Mouse (Mus musculus): ENCODE results near the gene Gm9958. TPM values are rescaled to one million over a fixed set of nuclear protein-coding genes. Genes with fewer than 3 reads are reported as not detected.

Gm9958 gene
- polyA plus RNA-seq, 1 experiment, result 0.64 TPM

- Histone ChIP-seq H3K36me3 (ENCODE audit: control insufficient read depth, insufficient read depth) (no peaks in the 10 kb centered on the region), H3K79me2 (ENCODE audit: control insufficient read depth, insufficient read depth) (no peaks in the 10 kb centered on the region), H3K4me3 (no peak overlapping the region), H3ac (ENCODE audit: control insufficient read depth, insufficient read length) (no peak overlapping the region), H3K4me2 (ENCODE audit: low read depth) (no peak overlapping the region), H3K27me3 (ENCODE audit: control insufficient read depth, insufficient read depth, insufficient read length) (no peaks in the 10 kb centered on the region)
- TF ChIP-seq POLR2AphosphoS2 (IDR thresholded peaks at IDR 0.05; ENCODE audit: insufficient read length, low read depth) (no peak), MAX (IDR thresholded peaks at IDR 0.05; ENCODE audit: low read depth) (no peak)
Measured at GRCm38 (mm10) chr5:90405210-90405609, 38.2 kb downstream of the Gm9958 start.

GRCm38 (mm10) chr5:90414142-90414924 is 47.3 kb downstream of the Gm9958 start:
- Histone ChIP-seq H3K79me2 (ENCODE audit: control insufficient read depth, insufficient read depth) (no peaks in the 10 kb centered on the region), H3K4me3 (no peak overlapping the region), H3K4me2 (ENCODE audit: low read depth) (no peak overlapping the region), H3ac (ENCODE audit: control insufficient read depth, insufficient read length) (no peak overlapping the region), H3K27me3 (ENCODE audit: control insufficient read depth, insufficient read depth, insufficient read length) (peaks cover 13% of the 10 kb centered on the region), H3K36me3 (ENCODE audit: control insufficient read depth, insufficient read depth) (no peaks in the 10 kb centered on the region)
- TF ChIP-seq USF1 (IDR thresholded peaks at IDR 0.05; ENCODE audit: low read depth) (no peak), POLR2AphosphoS2 (IDR thresholded peaks at IDR 0.05; ENCODE audit: insufficient read length, low read depth) (no peak), TCF12 (IDR thresholded peaks at IDR 0.05; ENCODE audit: insufficient read depth, poor library complexity, severe bottlenecking) (no peak), CEBPB (IDR thresholded peaks at IDR 0.05; ENCODE audit: insufficient read depth, poor library complexity, severe bottlenecking) (no peak), MYOD1 (IDR thresholded peaks at IDR 0.05; ENCODE audit: control insufficient read depth in 1 of 3, insufficient read length in 2 of 3, low read depth in 2 of 3) (no peak), TCF3 (IDR thresholded peaks at IDR 0.05; ENCODE audit: insufficient read length, low read depth) (no peak), REST (IDR thresholded peaks at IDR 0.05; ENCODE audit: insufficient read depth, insufficient read length) (no peak), SRF (IDR thresholded peaks at IDR 0.05; ENCODE audit: control insufficient read depth, insufficient read length, low read depth) (no peak), POLR2A (IDR thresholded peaks at IDR 0.05; ENCODE audit: insufficient read length, low read depth) (no peak), MYOG (IDR thresholded peaks at IDR 0.05; ENCODE audit: control insufficient read depth in 1 of 3, insufficient read depth in 1 of 3, insufficient read length in 2 of 3, low read depth in 2 of 3) (no peak), MAX (IDR thresholded peaks at IDR 0.05; ENCODE audit: low read depth) (no peak), E2F4 (IDR thresholded peaks at IDR 0.05; ENCODE audit: insufficient read depth) (no peak)

GRCm38 (mm10) chr5:90414925-90415295 is 47.9 kb downstream of the Gm9958 start:
- Histone ChIP-seq H3K79me2 (ENCODE audit: control insufficient read depth, insufficient read depth) (no peaks in the 10 kb centered on the region), H3K36me3 (ENCODE audit: control insufficient read depth, insufficient read depth) (no peaks in the 10 kb centered on the region), H3K4me2 (ENCODE audit: low read depth) (no peak overlapping the region), H3K4me3 (no peak overlapping the region), H3K27me3 (ENCODE audit: control insufficient read depth, insufficient read depth, insufficient read length) (peaks cover 13% of the 10 kb centered on the region), H3ac (ENCODE audit: control insufficient read depth, insufficient read length) (no peak overlapping the region)
- TF ChIP-seq TCF3 (IDR thresholded peaks at IDR 0.05; ENCODE audit: insufficient read length, low read depth) (no peak), POLR2A (IDR thresholded peaks at IDR 0.05; ENCODE audit: insufficient read length, low read depth) (no peak), MAX (IDR thresholded peaks at IDR 0.05; ENCODE audit: low read depth) (no peak), POLR2AphosphoS2 (IDR thresholded peaks at IDR 0.05; ENCODE audit: insufficient read length, low read depth) (no peak), E2F4 (IDR thresholded peaks at IDR 0.05; ENCODE audit: insufficient read depth) (no peak), REST (IDR thresholded peaks at IDR 0.05; ENCODE audit: insufficient read depth, insufficient read length) (no peak), CEBPB (IDR thresholded peaks at IDR 0.05; ENCODE audit: insufficient read depth, poor library complexity, severe bottlenecking) (no peak), MYOD1 (IDR thresholded peaks at IDR 0.05; ENCODE audit: control insufficient read depth in 1 of 3, insufficient read length in 2 of 3, low read depth in 2 of 3) (no peak), TCF12 (IDR thresholded peaks at IDR 0.05; ENCODE audit: insufficient read depth, poor library complexity, severe bottlenecking) (no peak), MYOG (IDR thresholded peaks at IDR 0.05; ENCODE audit: control insufficient read depth in 1 of 3, insufficient read depth in 1 of 3, insufficient read length in 2 of 3, low read depth in 2 of 3) (no peak), SRF (IDR thresholded peaks at IDR 0.05; ENCODE audit: control insufficient read depth, insufficient read length, low read depth) (no peak), USF1 (IDR thresholded peaks at IDR 0.05; ENCODE audit: low read depth) (no peak)

Other genes with a start within 250 kb of the Gm9958 start
- 27.7 TPM for gene Cox18, start 143.2 kb upstream of the Gm9958 start, polyA plus RNA-seq (2012; fragmentation: generic; extraction: Trizol)
- gene Ankrd17, start 627 bp upstream of the Gm9958 start, polyA plus RNA-seq (2012; fragmentation: generic; extraction: Trizol), result 14.7 TPM
- not detected for gene Alb, start 93.7 kb downstream of the Gm9958 start, polyA plus RNA-seq (2012; fragmentation: generic; extraction: Trizol)
- 0.07 TPM for gene Afp, start 123.5 kb downstream of the Gm9958 start, polyA plus RNA-seq (2012; fragmentation: generic; extraction: Trizol)
- not detected for gene Afm, start 151.7 kb downstream of the Gm9958 start, polyA plus RNA-seq (2012; fragmentation: generic; extraction: Trizol)
- not detected for gene 5830473C10Rik, start 193.9 kb downstream of the Gm9958 start, polyA plus RNA-seq (2012; fragmentation: generic; extraction: Trizol)

All from myocyte (in vitro differentiated cells).